Mouse (Mus musculus): Measurements from ENCODE around the gene Wdfy2. TPM values are rescaled to one million over a fixed set of nuclear protein-coding genes. Genes with fewer than 3 reads are reported as not detected.
A peak's percentile ranks its signal among the peaks of the same experiment; 100 is the strongest.

The Wdfy2 gene
- total and polyA plus RNA-seq, 2 experiments from 2014 or later = 4.3 to 19.6 TPM

- ATAC-seq (ENCODE audit: low FRiP score) (no peak), DNase-seq (ENCODE audit: low spot score) (no peak)
- Histone ChIP-seq H3K4me2 (ENCODE audit: low read depth, low read length, poor library complexity, severe bottlenecking) (no peak overlapping the region), H3K27ac (ENCODE audit: low read depth, low read length) (no peak overlapping the region), H3K9me3 (ENCODE audit: low read length) (no peaks in the 10 kb centered on the region), H3K4me1 (ENCODE audit: insufficient read depth, low read length) (no peaks in the 10 kb centered on the region), H3K27me3 (ENCODE audit: insufficient read depth, low read length) (no peaks in the 10 kb centered on the region), H3K9ac (replicated peaks; ENCODE audit: low read length, poor library complexity, severe bottlenecking) (no peak overlapping the region), H3K36me3 (ENCODE audit: insufficient read depth, low read length) (peaks cover 3% of the 10 kb centered on the region; the same call in 1 of the 2 replicates), H3K4me3 (ENCODE audit: low read depth, low read length) (no peak overlapping the region)
- no peak for TF ChIP-seq CTCF (IDR thresholded peaks at IDR 0.05)
- WGBS = 87% methylated on average over 4 of the region's 4 CpGs
Measured at GRCm38 (mm10) chr14:62963632-62964031, 126.2 kb downstream of the Wdfy2 start.

- no peak overlapping the region for H3K4me3 ChIP-seq (ENCODE audit: low read depth, low read length)
- H3K27me3 ChIP-seq (ENCODE audit: insufficient read depth, low read length) = no peaks in the 10 kb centered on the region
- no peaks in the 10 kb centered on the region for H3K4me1 ChIP-seq (ENCODE audit: insufficient read depth, low read length)
- H3K36me3 ChIP-seq (ENCODE audit: insufficient read depth, low read length) = peaks cover 3% of the 10 kb centered on the region; the same call in 1 of the 2 replicates
- no peak for DNase-seq (ENCODE audit: low spot score)
- peak; percentile 27; the same call in 1 of the 2 replicates for ATAC-seq (ENCODE audit: low FRiP score)
- peak overlapping the region; percentile 39; the same call in 1 of the 2 replicates for H3K4me2 ChIP-seq (ENCODE audit: low read depth, low read length, poor library complexity, severe bottlenecking)
- H3K9ac ChIP-seq (replicated peaks; ENCODE audit: low read length, poor library complexity, severe bottlenecking) = no peak overlapping the region
- H3K9me3 ChIP-seq (ENCODE audit: low read length) = no peaks in the 10 kb centered on the region
- peak; percentile 45; the same call in 1 of the 2 replicates for TF ChIP-seq CTCF (IDR thresholded peaks at IDR 0.05)
- H3K27ac ChIP-seq (ENCODE audit: low read depth, low read length) = no peak overlapping the region
- WGBS = 85% methylated on average over 5 of the region's 5 CpGs
Measured at GRCm38 (mm10) chr14:62965342-62965741, 127.9 kb downstream of the Wdfy2 start.

- no peaks in the 10 kb centered on the region for H3K4me1 ChIP-seq (ENCODE audit: insufficient read depth, low read length)
- TF ChIP-seq CTCF (IDR thresholded peaks at IDR 0.05) = no peak
- H3K27me3 ChIP-seq (ENCODE audit: insufficient read depth, low read length) = no peaks in the 10 kb centered on the region
- no peaks in the 10 kb centered on the region for H3K9me3 ChIP-seq (ENCODE audit: low read length)
- H3K9ac ChIP-seq (replicated peaks; ENCODE audit: low read length, poor library complexity, severe bottlenecking) = no peak overlapping the region
- H3K27ac ChIP-seq (ENCODE audit: low read depth, low read length) = no peak overlapping the region
- ATAC-seq (ENCODE audit: low FRiP score) (no peak), DNase-seq (ENCODE audit: low spot score) (peak; percentile 13)
- H3K4me3 ChIP-seq (ENCODE audit: low read depth, low read length) = peak overlapping the region; percentile 6; the same call in 1 of the 2 replicates
- peaks cover 3% of the 10 kb centered on the region; the same call in 1 of the 2 replicates for H3K36me3 ChIP-seq (ENCODE audit: insufficient read depth, low read length)
- 19% methylated on average over 15 of the region's 15 CpGs for WGBS
- peak overlapping the region; percentile 39 for H3K4me2 ChIP-seq (ENCODE audit: low read depth, low read length, poor library complexity, severe bottlenecking)
Measured at GRCm38 (mm10) chr14:62965811-62966520, 128.5 kb downstream of the Wdfy2 start.

DNA sequence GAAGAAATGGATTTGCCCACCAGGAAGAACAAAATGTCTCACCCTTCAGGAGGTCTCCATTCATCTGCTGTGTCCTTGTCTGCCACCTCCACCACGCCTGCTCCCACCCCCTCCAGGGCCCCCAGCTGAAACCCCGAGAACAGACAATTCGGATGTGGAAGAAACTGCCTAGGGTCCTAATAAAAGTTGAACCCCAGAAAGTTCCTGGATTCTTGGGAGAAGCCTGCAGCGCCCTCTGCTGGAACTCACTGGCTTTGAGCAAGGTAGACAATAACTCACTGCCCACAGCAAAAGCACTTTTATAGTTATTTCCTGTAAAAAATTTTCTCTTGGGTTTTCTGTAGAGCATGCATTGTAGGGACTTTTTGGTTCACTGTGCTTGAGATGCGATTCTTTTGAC is 137.6 kb downstream of the Wdfy2 start:
- 10% methylated on average over 5 of the region's 5 CpGs for WGBS
- ATAC-seq (ENCODE audit: low FRiP score) (no peak), DNase-seq (ENCODE audit: low spot score) (peak; percentile 67)
- Histone ChIP-seq H3K4me2 (ENCODE audit: low read depth, low read length, poor library complexity, severe bottlenecking) (no peak overlapping the region), H3K36me3 (ENCODE audit: insufficient read depth, low read length) (no peaks in the 10 kb centered on the region), H3K4me3 (ENCODE audit: low read depth, low read length) (no peak overlapping the region), H3K9ac (replicated peaks; ENCODE audit: low read length, poor library complexity, severe bottlenecking) (no peak overlapping the region), H3K27me3 (ENCODE audit: insufficient read depth, low read length) (no peaks in the 10 kb centered on the region), H3K27ac (ENCODE audit: low read depth, low read length) (no peak overlapping the region), H3K4me1 (ENCODE audit: insufficient read depth, low read length) (no peaks in the 10 kb centered on the region), H3K9me3 (ENCODE audit: low read length) (no peaks in the 10 kb centered on the region)
- TF ChIP-seq CTCF (IDR thresholded peaks at IDR 0.05) = peak; percentile 69

DNA sequence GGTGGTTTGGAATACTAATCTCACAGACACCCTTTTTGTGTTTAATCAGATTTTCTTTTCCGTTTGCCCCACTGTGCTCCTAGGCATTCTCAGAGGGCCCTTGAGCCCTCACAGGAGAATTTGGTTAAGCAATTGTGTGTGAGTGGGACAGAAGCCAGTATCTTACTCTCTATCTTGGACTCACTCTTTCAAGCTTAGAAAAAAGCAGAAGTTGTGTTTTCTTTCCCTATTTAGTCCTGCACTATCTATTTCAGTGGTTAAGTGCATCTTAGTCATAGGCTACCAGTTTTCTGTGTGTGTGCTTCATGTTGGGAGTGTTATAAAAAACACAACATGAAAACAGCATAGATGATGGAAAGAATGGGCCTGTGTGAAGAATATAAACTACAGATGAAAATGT is 142.3 kb downstream of the Wdfy2 start:
- H3K9me3 ChIP-seq (ENCODE audit: low read length) = no peaks in the 10 kb centered on the region
- H3K4me2 ChIP-seq (ENCODE audit: low read depth, low read length, poor library complexity, severe bottlenecking) = no peak overlapping the region
- H3K27me3 ChIP-seq (ENCODE audit: insufficient read depth, low read length) = no peaks in the 10 kb centered on the region
- ATAC-seq (ENCODE audit: low FRiP score) = no peak
- no peaks in the 10 kb centered on the region for H3K4me1 ChIP-seq (ENCODE audit: insufficient read depth, low read length)
- no peak overlapping the region for H3K9ac ChIP-seq (replicated peaks; ENCODE audit: low read length, poor library complexity, severe bottlenecking)
- 53% methylated on average over 1 of the region's 1 CpGs for WGBS
- no peak overlapping the region for H3K4me3 ChIP-seq (ENCODE audit: low read depth, low read length)
- TF ChIP-seq CTCF (IDR thresholded peaks at IDR 0.05) = no peak
- DNase-seq (ENCODE audit: low spot score) = no peak
- H3K36me3 ChIP-seq (ENCODE audit: insufficient read depth, low read length) = no peaks in the 10 kb centered on the region
- H3K27ac ChIP-seq (ENCODE audit: low read depth, low read length) = no peak overlapping the region

DNA sequence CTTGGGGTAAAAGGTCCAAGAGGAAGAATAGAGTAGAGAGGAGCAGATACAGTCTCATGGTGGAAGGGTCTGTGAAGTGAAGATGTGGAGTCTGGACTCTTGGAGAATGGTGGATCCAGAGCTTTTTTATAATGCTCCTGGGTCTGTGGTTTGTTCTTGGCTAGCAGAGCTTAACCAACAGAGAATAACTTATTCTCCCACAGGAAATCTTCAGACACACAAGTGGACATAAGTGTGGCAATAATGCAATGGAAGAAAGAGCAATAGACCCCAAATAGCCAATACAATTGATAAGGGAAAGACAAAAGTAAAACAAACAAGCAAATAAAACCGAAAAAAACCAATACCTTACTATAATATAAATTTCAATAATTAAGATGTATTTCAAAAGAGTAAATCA is 146.9 kb downstream of the Wdfy2 start, which contains the start of gene Defb48:
Gene Defb48, minus strand, starts transcription at position 101 of the 400 bp plus-strand sequence.
- no peak for DNase-seq (ENCODE audit: low spot score)
- Histone ChIP-seq H3K4me1 (ENCODE audit: insufficient read depth, low read length) (no peaks in the 10 kb centered on the region), H3K9me3 (ENCODE audit: low read length) (no peaks in the 10 kb centered on the region), H3K36me3 (ENCODE audit: insufficient read depth, low read length) (no peaks in the 10 kb centered on the region), H3K9ac (replicated peaks; ENCODE audit: low read length, poor library complexity, severe bottlenecking) (no peak within 1 kb of the TSS), H3K4me2 (ENCODE audit: low read depth, low read length, poor library complexity, severe bottlenecking) (no peak within 1 kb of the TSS), H3K4me3 (ENCODE audit: low read depth, low read length) (no peak within 1 kb of the TSS), H3K27me3 (ENCODE audit: insufficient read depth, low read length) (no peaks in the 10 kb centered on the region), H3K27ac (ENCODE audit: low read depth, low read length) (no peak within 1 kb of the TSS)
- 82% methylated on average over 1 of the region's 1 CpGs for WGBS
- no peak for TF ChIP-seq CTCF (IDR thresholded peaks at IDR 0.05)
- ATAC-seq (ENCODE audit: low FRiP score) = no peak
